Mouse (Mus musculus): Measurements from ENCODE around the gene Ints1.

Ints1 gene

GRCm38 (mm10) chr5:139799801-139800590 lies 24.5 kb upstream of the Ints1 start:
- no peak for DNase-seq (ENCODE audit: low spot score)

GRCm38 (mm10) chr5:139799041-139799440 lies 23.6 kb upstream of the Ints1 start:
- no peak for DNase-seq (ENCODE audit: low spot score)

- DNase-seq (ENCODE audit: low spot score) = no peak
These were observed 22.9 kb upstream of the Ints1 start for GRCm38 (mm10) chr5:139798168-139798900.

- peak; percentile 92 for DNase-seq (ENCODE audit: low spot score)
These were observed 22.1 kb upstream of the Ints1 start for GRCm38 (mm10) chr5:139797473-139798167.

GRCm38 (mm10) chr5:139796900-139797299 lies 21.4 kb upstream of the Ints1 start:
- peak; percentile 48 for DNase-seq (ENCODE audit: low spot score)

- DNase-seq (ENCODE audit: low spot score) = no peak
These were observed 20.6 kb upstream of the Ints1 start for GRCm38 (mm10) chr5:139796001-139796620.

- no peak for DNase-seq (ENCODE audit: low spot score)
These were observed 19.5 kb upstream of the Ints1 start for GRCm38 (mm10) chr5:139794938-139795337.

GRCm38 (mm10) chr5:139794137-139794536 lies 18.7 kb upstream of the Ints1 start:
- no peak for DNase-seq (ENCODE audit: low spot score)

GRCm38 (mm10) chr5:139793338-139794089 lies 18.0 kb upstream of the Ints1 start:
- DNase-seq (ENCODE audit: low spot score) = no peak

GRCm38 (mm10) chr5:139792966-139793337 lies 17.5 kb upstream of the Ints1 start:
- DNase-seq (ENCODE audit: low spot score) = no peak

- no peak for DNase-seq (ENCODE audit: low spot score)
These were observed 16.8 kb upstream of the Ints1 start for GRCm38 (mm10) chr5:139792159-139792775.

GRCm38 (mm10) chr5:139791227-139792158 lies 16.0 kb upstream of the Ints1 start, which contains the start of gene Mafk:
Gene Mafk, plus strand, starts transcription at chr5:139791513.
- peak; percentile 96 for DNase-seq (ENCODE audit: low spot score)

GRCm38 (mm10) chr5:139789466-139789865 lies 14.0 kb upstream of the Ints1 start:
- no peak for DNase-seq (ENCODE audit: low spot score)

GRCm38 (mm10) chr5:139781406-139781805 lies 5.9 kb upstream of the Ints1 start:
- no peak for DNase-seq (ENCODE audit: low spot score)

- no peak for DNase-seq (ENCODE audit: low spot score)
These were observed 1.5 kb upstream of the Ints1 start for GRCm38 (mm10) chr5:139776966-139777365.

- DNase-seq (ENCODE audit: low spot score) = no peak
These were observed 7.3 kb downstream of the Ints1 start for GRCm38 (mm10) chr5:139768216-139768615.

GRCm38 (mm10) chr5:139764296-139764695 lies 11.2 kb downstream of the Ints1 start:
- DNase-seq (ENCODE audit: low spot score) = peak; percentile 61

GRCm38 (mm10) chr5:139758096-139758495 lies 17.4 kb downstream of the Ints1 start:
- DNase-seq (ENCODE audit: low spot score) = no peak

- no peak for DNase-seq (ENCODE audit: low spot score)
These were observed 18.9 kb downstream of the Ints1 start for GRCm38 (mm10) chr5:139756586-139756985.

- no peak for DNase-seq (ENCODE audit: low spot score)
These were observed 19.3 kb downstream of the Ints1 start for GRCm38 (mm10) chr5:139756135-139756534.

All from retina, embryonic 14.5 days (tissue).